Mouse (Mus musculus) right cerebral cortex, postnatal 36 days (tissue): Measurements from ENCODE around the gene Rfc1.
A peak's percentile ranks its signal among the peaks of the same experiment; 100 is the strongest.
"Not testable (repeated sequence)": the region's sequence is repeated elsewhere in the genome, so short reads cannot be mapped to it uniquely, and the experiment has no call there.

Experiments
- DNase-seq, 2 experiments: peaks; one replicate each; pipeline ENCODE4 v3.0.0; 2022; ENCODE audit warnings: low spot score in 2 of 2, mixed read lengths in 1 of 2

Gene Rfc1

GRCm38 (mm10) chr5:65299623-65300022, 35.8 kb downstream of the Rfc1 start:
- not testable (repeated sequence) for DNase-seq

- DNase-seq, result no peak
Measured at GRCm38 (mm10) chr5:65298167-65298950, 37.1 kb downstream of the Rfc1 start.

- no peak for DNase-seq
Measured at GRCm38 (mm10) chr5:65294270-65294669, 41.2 kb downstream of the Rfc1 start.

- no peak for DNase-seq
Measured at GRCm38 (mm10) chr5:65293627-65294026, 41.8 kb downstream of the Rfc1 start.

- not testable (repeated sequence) for DNase-seq
Measured at GRCm38 (mm10) chr5:65289009-65289408, 46.5 kb downstream of the Rfc1 start.

- no peak for DNase-seq
Measured at GRCm38 (mm10) chr5:65287751-65288701, 47.4 kb downstream of the Rfc1 start.

GRCm38 (mm10) chr5:65284171-65284570, 51.3 kb downstream of the Rfc1 start:
- no peak for DNase-seq

GRCm38 (mm10) chr5:65281216-65281615, 54.3 kb downstream of the Rfc1 start:
- DNase-seq, result no peak

- DNase-seq, result no peak
Measured at GRCm38 (mm10) chr5:65279133-65279651, 56.3 kb downstream of the Rfc1 start.

GRCm38 (mm10) chr5:65273966-65274365, 61.5 kb downstream of the Rfc1 start:
- peak in 1 of 2 experiments; percentile 32 for DNase-seq

- DNase-seq, result no peak
Measured at GRCm38 (mm10) chr5:65257910-65258505, 77.5 kb downstream of the Rfc1 start.

- no peak for DNase-seq
Measured at GRCm38 (mm10) chr5:65250185-65250855, 85.2 kb downstream of the Rfc1 start.

- DNase-seq, result no peak
Measured at GRCm38 (mm10) chr5:65247296-65247695, 88.2 kb downstream of the Rfc1 start.

GRCm38 (mm10) chr5:65242740-65243139, 92.7 kb downstream of the Rfc1 start:
- no peak for DNase-seq

GRCm38 (mm10) chr5:65231289-65232003, 104.0 kb downstream of the Rfc1 start:
- no peak for DNase-seq

GRCm38 (mm10) chr5:65224056-65224455, 111.4 kb downstream of the Rfc1 start:
- no peak for DNase-seq

GRCm38 (mm10) chr5:65221037-65221436, 114.4 kb downstream of the Rfc1 start:
- no peak for DNase-seq

- DNase-seq, result no peak
Measured at GRCm38 (mm10) chr5:65217305-65218269, 117.9 kb downstream of the Rfc1 start.

- no peak for DNase-seq
Measured at GRCm38 (mm10) chr5:65213321-65213720, 122.1 kb downstream of the Rfc1 start.
